Mouse (Mus musculus): Measurements from ENCODE around the gene Tmem164. TPM values are rescaled to one million over a fixed set of nuclear protein-coding genes. Genes with fewer than 3 reads are reported as not detected.
A peak's percentile ranks its signal among the peaks of the same experiment; 100 is the strongest.

Tmem164 gene
- polyA plus RNA-seq, 1 experiment from 2014 or later, result 23.8 TPM

MicroRNAs encoded within 50 kb of the gene (microRNA counts, 519-probe panel; counts per million panel counts)
- 2,668 counts per million, percentile 61 among the panel's probes with 10 or more counts for microRNA mmu-miR-652

Small RNA genes lying within 50 kb of the gene (microRNA-seq; reads per million reads assigned to microRNA genes)
- 3,434 reads per million, percentile 89 among the genes with 10 or more reads in this experiment for gene Mir652

All from forebrain, embryonic 15.5 days (tissue).